Mouse (Mus musculus) lung, adult 2 months (tissue): ENCODE measurements around the gene Calr4. TPM values are rescaled to one million over a fixed set of nuclear protein-coding genes. Genes with fewer than 3 reads are reported as not detected.

ENCODE experiments used
- DNase-seq: peaks from one replicate; pipeline ENCODE4 v3.0.0; 2022
- H3K4me1 ChIP-seq: fragments of 200-500 bp; 2 replicates; pipeline ENCODE4 v1.6.1; 2011; ENCODE audit warnings: low read length; ENCODE audit not compliant: control insufficient read depth, insufficient read depth
- H3K4me3 ChIP-seq: fragments of 200-500 bp; replicated peaks from 2 replicates; pipeline ENCODE3; 2011; ENCODE audit warnings: low read depth, mild to moderate bottlenecking, control low read depth, low read length; ENCODE audit errors: extremely low read depth
- CTCF ChIP-seq: fragments of 200-500 bp; IDR thresholded peaks from 2 replicates; pipeline ENCODE4 v1.5.1; 2011; ENCODE audit warnings: mild to moderate bottlenecking, low read length, control low read depth; ENCODE audit not compliant: insufficient read depth
- POLR2A ChIP-seq: fragments of 200-500 bp; IDR thresholded peaks from 2 replicates; pipeline ENCODE4 v1.6.1; 2011; ENCODE audit warnings: low read depth, mild to moderate bottlenecking, control low read depth, low read length, borderline replicate concordance; ENCODE audit errors: extremely low read depth
- WGBS: fragments of 180-500 bp; shearing (Covaris S2); methylation state at CpG from one replicate; pipeline ENCODE4 v1.1.7; 2018; 5-methylcytosine and 5-hydroxymethylcytosine counted together
- polyA plus RNA-seq: library from polyadenylated mRNA; depleted of rRNA; stranded (reverse); fragments of >200 nt; gene quantifications from 2 replicates; pipeline ENCODE4 v1.2.3, GENCODE M21; 2012

The Calr4 gene
- polyA plus RNA-seq, 1 experiment, result 0.18 TPM

GRCm38 (mm10) chr4:109253664-109254151 is 19.4 kb downstream of the Calr4 start:
- H3K4me3 ChIP-seq, result peak overlapping the region; percentile 45
- peaks cover 9% of the 10 kb centered on the region for H3K4me1 ChIP-seq
- DNase-seq, result peak; percentile 17
- WGBS, result 29% methylated on average over 11 of the region's 11 CpGs
- TF ChIP-seq CTCF (no peak), POLR2A (peak; percentile 46; the same call in 1 of the 2 replicates)

- no peak overlapping the region for H3K4me3 ChIP-seq
- TF ChIP-seq CTCF (no peak), POLR2A (no peak)
- whole genome bisulfite sequencing, result 65% methylated on average over 5 of the region's 5 CpGs
- DNase-seq, result no peak
- H3K4me1 ChIP-seq, result peaks cover 9% of the 10 kb centered on the region
Measured at GRCm38 (mm10) chr4:109254511-109254910, 20.2 kb downstream of the Calr4 start.

GRCm38 (mm10) chr4:109255321-109255720 is 21.0 kb downstream of the Calr4 start:
- WGBS, result 15% methylated on average over 2 of the region's 2 CpGs
- TF ChIP-seq POLR2A (no peak), CTCF (no peak)
- Histone ChIP-seq H3K4me1 (peaks cover 9% of the 10 kb centered on the region), H3K4me3 (no peak overlapping the region)
- DNase-seq, result no peak

GRCm38 (mm10) chr4:109255727-109256417 is 21.6 kb downstream of the Calr4 start:
- no peak for DNase-seq
- WGBS, result 71% methylated on average over 11 of the region's 11 CpGs
- Histone ChIP-seq H3K4me1 (peaks cover 9% of the 10 kb centered on the region), H3K4me3 (no peak overlapping the region)
- TF ChIP-seq CTCF, result no peak
- TF ChIP-seq POLR2A, result no peak

GRCm38 (mm10) chr4:109256791-109257190 is 22.5 kb downstream of the Calr4 start:
- no peak overlapping the region for H3K4me3 ChIP-seq
- no peak for DNase-seq
- TF ChIP-seq CTCF, result no peak
- no peak for TF ChIP-seq POLR2A
- WGBS, result 90% methylated on average over 6 of the region's 6 CpGs
- H3K4me1 ChIP-seq, result peaks cover 9% of the 10 kb centered on the region

GRCm38 (mm10) chr4:109257639-109258038 is 23.4 kb downstream of the Calr4 start:
- peaks cover 9% of the 10 kb centered on the region for H3K4me1 ChIP-seq
- no peak for TF ChIP-seq POLR2A
- TF ChIP-seq CTCF, result no peak
- H3K4me3 ChIP-seq, result no peak overlapping the region
- no peak for DNase-seq

GRCm38 (mm10) chr4:109262068-109262467 is 27.8 kb downstream of the Calr4 start:
- DNase-seq, result no peak
- 48% methylated on average over 6 of the region's 6 CpGs for WGBS
- Histone ChIP-seq H3K4me3 (no peak overlapping the region), H3K4me1 (no peaks in the 10 kb centered on the region)
- TF ChIP-seq POLR2A (no peak), CTCF (no peak)

- DNase-seq, result no peak
- Histone ChIP-seq H3K4me3 (no peak overlapping the region), H3K4me1 (no peaks in the 10 kb centered on the region)
- 77% methylated on average over 3 of the region's 3 CpGs for WGBS
- TF ChIP-seq CTCF (no peak), POLR2A (no peak)
Measured at GRCm38 (mm10) chr4:109266056-109266455, 31.8 kb downstream of the Calr4 start.

- DNase-seq, result no peak
- 70% methylated on average over 2 of the region's 2 CpGs for WGBS
- no peaks in the 10 kb centered on the region for H3K4me1 ChIP-seq
- TF ChIP-seq CTCF, result no peak
- no peak for TF ChIP-seq POLR2A
- H3K4me3 ChIP-seq, result no peak overlapping the region
Measured at GRCm38 (mm10) chr4:109266744-109267143, 32.5 kb downstream of the Calr4 start.

GRCm38 (mm10) chr4:109267452-109267851 is 33.2 kb downstream of the Calr4 start:
- no peak for TF ChIP-seq CTCF
- no peak for TF ChIP-seq POLR2A
- 85% methylated on average over 3 of the region's 3 CpGs for WGBS
- no peak for DNase-seq
- no peaks in the 10 kb centered on the region for H3K4me1 ChIP-seq
- no peak overlapping the region for H3K4me3 ChIP-seq
